Mouse (Mus musculus): ENCODE results near the gene Plekhh1. TPM values are rescaled to one million over a fixed set of nuclear protein-coding genes. Genes with fewer than 3 reads are reported as not detected.
"Not testable (repeated sequence)": the region's sequence is repeated elsewhere in the genome, so short reads cannot be mapped to it uniquely, and the experiment has no call there.

The Plekhh1 gene
- 1.8 and 2.1 TPM in 2 replicates for total RNA-seq (2021)
- long read RNA-seq = 0 reads

GRCm38 (mm10) chr12:79028911-79029861, at the start of gene Plekhh1:
Plekhh1 (plus strand) TSS chr12:79029163.
- peak; percentile 64 for DNase-seq

DNA sequence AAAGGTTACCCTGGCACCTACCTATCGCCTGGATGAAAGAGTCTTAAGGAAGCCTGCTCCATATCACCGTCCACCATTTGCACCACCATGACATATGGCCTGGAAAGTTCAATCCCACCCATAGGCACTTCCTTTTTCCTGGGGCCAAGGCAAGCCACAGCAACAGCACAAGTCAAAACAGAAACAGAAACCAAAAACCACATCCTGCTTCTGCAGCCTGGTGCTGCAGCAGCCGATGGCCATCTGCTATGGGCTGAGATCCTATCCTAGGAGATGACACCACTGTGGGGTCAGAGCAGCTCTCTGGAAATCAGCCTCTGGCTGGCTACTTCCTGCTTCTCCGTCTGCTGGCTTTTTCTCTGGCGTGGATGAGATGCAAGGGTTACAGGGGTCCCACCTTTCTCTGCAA, 48.3 kb upstream of the Plekhh1 start:
- no peak for DNase-seq

- DNase-seq = no peak
Measured at GRCm38 (mm10) chr12:78981131-78981530, 47.8 kb upstream of the Plekhh1 start.

GRCm38 (mm10) chr12:78981938-78982825, 46.8 kb upstream of the Plekhh1 start:
- no peak for DNase-seq

DNA sequence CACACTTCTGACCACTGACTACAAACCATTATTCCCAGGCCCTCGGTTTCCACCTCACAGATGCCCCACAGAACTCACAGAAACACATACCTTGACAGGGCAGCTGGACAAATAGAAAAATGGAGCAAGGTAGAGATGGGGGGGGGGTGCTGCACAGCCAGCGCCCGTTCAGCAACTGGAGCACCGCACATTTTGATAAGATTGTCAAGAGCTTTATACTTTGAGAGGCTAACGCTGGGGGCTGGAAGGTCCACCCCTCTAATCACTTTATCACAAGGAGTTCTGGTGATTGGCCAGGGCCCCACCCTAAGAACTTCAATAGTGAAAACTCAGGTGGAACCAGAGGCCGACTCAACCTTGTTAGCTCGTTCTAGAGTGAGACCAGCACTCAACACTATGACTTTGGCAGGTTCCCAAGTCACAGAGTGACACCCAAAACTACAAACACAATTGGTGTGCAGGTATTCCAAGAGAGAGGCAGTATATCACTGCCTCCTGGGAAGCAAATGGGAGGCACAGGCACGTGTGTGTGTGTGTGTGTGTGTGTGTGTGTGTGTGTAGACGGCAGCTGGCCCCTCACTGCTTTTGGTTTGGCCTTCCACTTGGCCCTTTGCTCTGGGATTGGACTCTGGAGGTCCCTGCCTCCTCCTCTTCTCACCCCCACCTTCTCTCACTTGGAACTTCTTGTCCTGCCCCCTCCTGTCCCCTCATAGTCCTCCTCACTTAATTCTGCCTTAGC, 45.5 kb upstream of the Plekhh1 start:
- no peak for DNase-seq

DNA sequence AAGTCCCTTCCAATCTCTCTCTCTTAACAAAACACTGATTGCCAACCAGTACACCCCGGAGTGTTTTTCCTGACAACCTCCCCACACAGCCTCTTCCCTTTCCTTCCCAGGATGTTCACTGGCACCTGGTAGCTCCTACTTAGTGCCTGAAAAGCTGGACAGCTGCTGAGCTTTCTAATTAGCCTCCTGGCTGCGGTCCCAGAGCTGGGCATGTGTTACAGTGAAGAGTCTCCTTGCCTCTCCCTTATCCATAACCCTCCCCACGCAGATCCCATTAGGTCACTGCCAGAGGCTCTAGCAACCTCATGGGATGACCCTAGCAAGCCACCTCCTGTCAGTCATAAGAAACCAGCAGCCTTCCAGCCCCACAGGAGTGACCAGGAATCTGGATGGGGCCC, 44.9 kb upstream of the Plekhh1 start:
- DNase-seq = peak; percentile 32

GRCm38 (mm10) chr12:78987581-78988081, 41.3 kb upstream of the Plekhh1 start:
- peak; percentile 27 for DNase-seq

DNA sequence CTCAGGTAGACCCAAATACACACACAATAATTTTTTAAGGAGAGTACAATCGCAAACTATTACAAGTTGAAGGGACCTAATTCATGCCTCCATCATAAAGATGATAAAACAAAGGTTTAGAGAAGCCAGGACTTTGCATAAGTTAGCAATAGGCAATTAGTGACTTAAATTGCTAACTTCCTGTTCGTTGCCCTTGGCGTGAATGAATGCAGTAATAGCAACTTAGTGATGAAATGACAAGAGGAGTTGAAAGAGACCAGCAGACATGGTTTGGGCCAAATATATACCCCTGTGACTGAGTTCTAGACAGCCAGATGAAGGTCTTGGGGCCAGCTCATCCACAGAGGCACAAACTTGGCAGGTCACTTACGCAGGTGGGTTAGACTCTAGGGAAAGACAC, 32.7 kb upstream of the Plekhh1 start:
- no peak for DNase-seq

DNA sequence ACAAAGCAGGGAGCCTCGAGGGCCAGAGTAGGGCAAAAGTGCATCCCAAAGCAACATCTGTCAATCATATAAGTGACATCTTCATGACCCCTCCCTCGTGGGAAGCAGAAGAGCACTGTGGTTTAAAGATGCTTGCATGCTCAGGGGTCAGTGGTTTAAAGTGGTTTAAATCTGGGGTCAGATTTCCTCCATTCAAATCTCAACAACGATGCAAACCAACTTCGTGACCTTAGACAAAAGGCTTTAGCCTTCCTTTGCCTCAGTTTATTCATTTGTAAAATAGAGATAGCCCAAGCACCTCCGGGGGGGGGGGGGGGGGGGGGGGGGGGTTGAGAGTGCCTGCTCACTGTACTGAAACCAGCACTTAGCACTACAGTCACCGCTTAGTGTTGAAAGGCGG, 32.3 kb upstream of the Plekhh1 start:
- no peak for DNase-seq

DNA sequence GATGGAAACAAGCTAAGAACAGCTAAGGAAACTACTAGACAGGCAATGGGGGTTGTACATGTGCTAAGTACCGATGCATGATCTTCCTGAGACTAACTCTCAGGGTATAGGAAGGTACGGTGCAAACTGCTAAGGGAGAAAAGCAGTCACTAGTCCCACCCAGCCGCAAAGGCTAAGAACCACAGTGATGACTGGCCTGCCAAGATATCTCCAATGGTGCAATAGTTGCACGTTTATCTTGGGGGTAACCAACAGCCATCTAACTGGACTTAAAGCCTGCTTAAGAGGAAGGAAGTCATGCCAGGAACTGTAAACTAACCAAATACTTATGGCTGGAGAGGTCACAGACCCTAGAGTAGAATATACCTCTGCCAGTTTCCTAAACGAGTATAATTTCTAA, 26.6 kb upstream of the Plekhh1 start:
- DNase-seq = no peak

DNA sequence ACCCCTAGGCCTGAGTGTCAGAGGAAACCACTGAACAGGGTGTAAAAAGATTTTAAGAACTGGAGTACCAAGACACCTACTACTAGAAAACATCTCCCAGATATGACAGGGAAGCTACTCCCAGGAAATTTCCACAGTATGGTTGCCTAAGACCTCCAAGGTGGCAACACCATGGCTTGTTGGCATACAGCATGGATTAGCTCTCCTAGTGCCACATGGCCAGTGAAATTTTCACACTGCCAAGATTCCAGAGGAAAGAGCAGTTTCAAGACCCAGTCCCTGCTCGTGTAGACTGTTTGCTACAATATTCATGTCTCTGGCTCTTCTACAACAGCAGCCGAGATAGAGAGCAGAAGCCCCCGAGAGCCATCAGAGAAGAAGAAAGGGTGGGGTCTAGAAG, 26.0 kb upstream of the Plekhh1 start:
- DNase-seq = no peak

DNA sequence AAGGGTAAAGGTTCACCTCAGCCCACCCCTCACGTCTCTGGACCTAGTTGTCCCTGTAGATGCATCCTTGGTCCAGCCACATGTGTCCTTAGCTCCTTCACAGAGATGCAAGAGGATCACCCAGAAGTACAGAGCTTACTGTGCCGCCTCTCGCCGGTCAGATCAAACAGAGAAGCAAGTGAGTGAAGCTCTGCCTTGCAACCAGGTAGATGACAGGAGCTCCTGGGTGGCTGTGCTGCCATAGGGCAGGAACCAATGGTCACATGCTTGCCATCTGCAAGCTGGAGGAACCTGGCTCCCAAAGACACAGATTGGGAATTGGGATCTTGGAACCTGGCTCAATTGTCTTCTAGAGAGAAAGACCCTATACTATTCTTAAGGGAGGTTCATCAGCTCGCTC, 23.5 kb upstream of the Plekhh1 start:
- DNase-seq = no peak

- no peak for DNase-seq
Measured at GRCm38 (mm10) chr12:79006076-79006475, 22.9 kb upstream of the Plekhh1 start.

DNA sequence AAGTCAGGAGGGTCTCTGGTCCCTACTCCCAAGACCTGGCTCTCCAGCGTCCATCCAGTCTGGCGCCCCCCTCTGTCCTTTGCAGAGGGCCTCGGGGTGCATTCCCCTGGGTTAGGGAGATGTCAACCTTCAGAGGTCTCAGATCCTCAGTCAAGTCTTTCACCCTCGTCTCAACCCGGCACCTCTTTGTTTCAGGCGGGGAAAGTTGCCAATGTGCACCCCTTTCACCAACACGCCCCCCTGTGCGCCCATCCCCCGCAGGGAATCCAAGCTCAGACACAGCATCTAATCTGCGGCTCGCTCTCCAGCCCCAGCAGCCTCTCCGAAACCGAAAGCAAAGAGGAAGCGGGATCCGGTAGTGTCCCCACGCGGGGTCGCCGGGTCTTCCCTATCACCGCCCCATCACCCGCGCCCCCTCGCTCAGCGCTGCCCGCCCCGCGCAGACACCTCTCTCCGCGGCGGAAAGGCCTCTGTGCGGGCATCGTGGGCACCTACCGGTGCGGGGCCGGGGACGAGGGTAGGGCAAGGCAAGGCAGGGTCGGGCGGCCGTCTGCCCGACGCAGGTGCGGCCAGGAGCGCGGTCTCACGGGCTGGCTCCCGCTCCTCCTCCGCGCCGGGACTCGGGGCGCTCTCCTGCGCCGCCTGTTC, 22.4 kb upstream of the Plekhh1 start:
- DNase-seq = peak; percentile 54

DNA sequence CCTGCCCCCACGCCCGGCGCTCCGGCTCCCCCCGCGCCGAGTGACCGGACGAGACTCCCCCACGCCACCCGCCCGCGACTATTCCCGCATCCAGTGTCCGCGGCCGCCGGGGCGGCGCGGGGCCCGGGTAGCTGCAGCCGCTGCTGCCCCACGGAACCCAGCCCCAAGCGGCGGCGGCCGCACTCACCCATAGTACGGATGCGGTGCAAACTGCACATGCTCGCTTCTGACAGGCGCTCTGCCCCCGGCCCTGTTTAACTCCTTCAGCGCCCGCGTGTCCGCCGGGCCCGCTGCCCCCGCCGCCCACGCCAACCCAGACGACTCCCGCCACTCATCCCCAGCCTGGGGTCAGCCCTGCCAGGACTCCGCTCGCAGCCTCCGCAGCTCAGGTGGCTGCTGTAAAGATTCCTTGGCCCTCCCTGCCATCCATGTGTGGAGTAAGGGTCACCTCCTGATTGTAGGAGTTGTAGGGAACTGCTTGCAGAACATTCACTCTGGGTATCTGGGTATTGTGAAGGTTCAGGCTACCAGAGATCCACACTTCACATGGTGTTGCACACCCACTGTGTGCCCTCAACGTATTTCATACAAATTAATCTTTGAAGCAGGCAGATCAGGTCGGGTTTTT, 21.7 kb upstream of the Plekhh1 start, which contains the start of gene Tmem229b:
Gene Tmem229b, minus strand, starts transcription at position 502 of the 628 bp plus-strand sequence.
- DNase-seq = peak; percentile 66

- no peak for DNase-seq
Measured at GRCm38 (mm10) chr12:79010569-79010968, 18.4 kb upstream of the Plekhh1 start.

DNA sequence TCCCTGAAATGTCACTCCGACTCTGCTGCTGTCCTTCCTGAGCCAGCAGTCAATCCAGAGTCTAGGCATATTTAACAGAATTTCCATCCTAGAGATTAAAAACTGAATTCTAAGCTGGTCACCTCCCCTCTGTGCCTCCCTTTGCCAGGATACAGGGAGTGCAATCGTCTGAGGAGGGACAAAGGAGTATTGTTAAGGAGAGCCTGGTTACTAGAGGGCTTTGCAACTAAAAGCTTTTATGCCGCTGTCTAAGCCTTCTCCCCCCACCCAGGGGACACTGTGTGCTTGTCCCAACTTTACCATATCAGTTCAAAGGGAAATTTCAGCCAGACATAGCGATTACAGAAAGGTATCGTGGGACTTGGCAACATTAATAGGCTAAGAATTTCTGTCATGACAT, 12.9 kb upstream of the Plekhh1 start:
- no peak for DNase-seq

DNA sequence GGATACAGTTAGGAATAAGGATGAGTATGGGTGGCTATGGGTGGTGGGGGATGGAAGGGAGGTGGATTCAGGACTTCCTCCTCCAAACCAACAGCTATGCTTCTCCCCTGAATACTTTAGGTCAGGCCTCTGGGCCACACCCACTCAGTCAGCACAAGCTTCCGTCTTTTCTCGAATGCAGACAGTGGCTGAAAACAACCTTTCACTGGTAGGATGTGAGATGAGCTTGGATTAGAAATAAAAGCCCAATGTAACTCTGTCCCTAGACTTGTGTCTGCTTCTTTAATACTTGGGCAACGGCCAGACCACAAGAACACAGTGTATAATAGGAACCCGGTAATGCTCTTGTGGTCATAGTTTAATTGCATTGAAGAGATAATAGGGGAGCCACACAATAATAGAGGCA, 11.0 kb upstream of the Plekhh1 start:
- no peak for DNase-seq

GRCm38 (mm10) chr12:79021902-79022301, 7.1 kb upstream of the Plekhh1 start:
- no peak for DNase-seq

GRCm38 (mm10) chr12:79022882-79023281, 6.1 kb upstream of the Plekhh1 start:
- DNase-seq = peak; percentile 63

DNA sequence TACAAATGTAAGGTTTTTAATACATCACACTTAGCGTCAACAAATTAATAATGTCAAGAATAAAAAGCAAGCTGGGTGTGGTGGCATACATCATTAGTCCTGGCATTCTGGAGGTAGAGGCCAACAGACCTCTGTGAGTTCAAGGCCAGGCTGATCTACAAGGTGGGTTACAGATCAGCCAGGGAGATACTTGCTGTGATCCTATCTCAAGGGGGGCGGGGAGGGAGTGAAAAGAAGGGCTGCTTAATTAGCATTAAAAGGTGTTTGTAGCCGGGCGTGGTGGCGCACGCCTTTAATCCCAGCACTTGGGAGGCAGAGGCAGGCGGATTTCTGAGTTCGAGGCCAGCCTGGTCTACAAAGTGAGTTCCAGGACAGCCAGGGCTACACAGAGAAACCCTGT, 1.4 kb upstream of the Plekhh1 start:
- not testable (repeated sequence) for DNase-seq
